Mouse (Mus musculus) hindbrain, embryonic 11.5 days (tissue): ENCODE measurements around the gene Gm14226. TPM values are rescaled to one million over a fixed set of nuclear protein-coding genes. Genes with fewer than 3 reads are reported as not detected.
"Not testable (repeated sequence)": the region's sequence is repeated elsewhere in the genome, so short reads cannot be mapped to it uniquely, and the experiment has no call there.

Experiments
- ATAC-seq: fragments of 200-750 bp; cut with Nextera tagmentation; 2 replicates; pipeline ENCODE4 v1.8.0; 2017; ENCODE audit warnings: mild to moderate bottlenecking, moderate TSS enrichment, moderate library complexity; ENCODE audit not compliant: low FRiP score
- DNase-seq: peaks from one replicate; pipeline ENCODE4 v3.0.0-alpha.2; 2015; ENCODE audit warnings: low spot score
- H3K27ac ChIP-seq: fragments of 300-500 bp; sonication (generic); 2 replicates; pipeline ENCODE4 v1.5.1; 2014; ENCODE audit warnings: mild to moderate bottlenecking, low read depth, low read length
- H3K27me3 ChIP-seq: fragments of 300-500 bp; sonication (generic); 2 replicates; pipeline ENCODE4 v1.6.1; 2014; ENCODE audit warnings: mild to moderate bottlenecking, low read length, moderate library complexity, mixed read lengths; ENCODE audit not compliant: control insufficient read depth, insufficient read depth
- H3K36me3 ChIP-seq: fragments of 300-500 bp; sonication (generic); 2 replicates; pipeline ENCODE4 v1.6.1; 2014; ENCODE audit warnings: mild to moderate bottlenecking, low read length, moderate library complexity, mixed read lengths; ENCODE audit not compliant: control insufficient read depth, insufficient read depth
- H3K4me1 ChIP-seq: fragments of 300-500 bp; sonication (generic); replicated peaks from 2 replicates; pipeline ENCODE4 v1.6.1; 2014; ENCODE audit warnings: low read length, mixed read lengths; ENCODE audit not compliant: control insufficient read depth, insufficient read depth
- H3K4me2 ChIP-seq: fragments of 300-500 bp; sonication (generic); replicated peaks from 2 replicates; pipeline ENCODE4 v1.6.1; 2014; ENCODE audit warnings: mild to moderate bottlenecking, low read depth, low read length
- H3K4me3 ChIP-seq: fragments of 300-500 bp; sonication (generic); 2 replicates; pipeline ENCODE4 v1.5.1; 2014; ENCODE audit warnings: low read depth, low read length
- H3K9ac ChIP-seq: fragments of 300-500 bp; sonication (generic); 2 replicates; pipeline ENCODE4 v1.6.1; 2014; ENCODE audit warnings: low read depth, low read length
- H3K9me3 ChIP-seq: fragments of 300-500 bp; sonication (generic); 2 replicates; pipeline ENCODE4 v1.6.1; 2016; ENCODE audit warnings: low read length; ENCODE audit not compliant: control insufficient read depth
- WGBS: fragments of 180-500 bp; shearing (Covaris S2); extraction: QIAGEN DNeasy Blood & Tissue Kit; methylation state at CpG from one replicate; pipeline ENCODE4 v1.1.7; 2014; 5-methylcytosine and 5-hydroxymethylcytosine counted together
- polyA plus RNA-seq: library from polyadenylated mRNA; unstranded; fragments of >200 nt; fragmentation: Nextera tagmentation; extraction: Ambion mirVana; gene quantifications from 2 replicates; pipeline ENCODE4 v1.2.1, GENCODE M21; 2014

Gm14226 gene
- polyA plus RNA-seq, 1 experiment from 2014 or later = 0.62 TPM

DNA sequence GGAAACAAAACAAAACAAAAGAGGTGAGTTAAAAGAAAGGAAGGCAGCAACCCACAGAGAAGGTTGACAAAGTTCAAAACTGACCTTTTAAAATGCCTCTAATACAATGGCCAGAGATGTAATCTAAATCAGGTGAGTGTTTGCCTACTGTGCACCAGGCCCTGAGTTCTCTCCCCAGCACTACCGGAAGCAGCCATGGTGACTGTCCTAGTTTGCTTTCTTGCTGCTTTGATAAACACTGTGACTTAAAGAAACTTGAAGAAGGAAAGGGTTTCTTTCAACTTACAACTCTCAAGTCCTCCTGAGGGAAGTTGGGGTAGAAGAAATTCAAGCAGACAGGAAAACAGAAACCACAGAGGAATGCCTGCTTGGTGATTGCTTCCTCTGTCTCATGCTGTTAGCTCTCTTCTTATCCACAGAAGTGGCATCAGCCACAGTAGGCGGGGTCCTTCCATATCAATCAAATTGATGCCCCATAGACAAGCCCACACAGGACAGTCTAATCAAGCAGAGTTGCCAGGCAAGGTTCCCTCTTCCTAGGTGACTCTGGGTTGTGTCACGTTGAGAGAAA is 6.9 kb upstream of the Gm14226 start:
- no peak overlapping the region for H3K27ac ChIP-seq
- H3K4me1 ChIP-seq = no peaks in the 10 kb centered on the region
- no peaks in the 10 kb centered on the region for H3K27me3 ChIP-seq
- H3K4me3 ChIP-seq = no peak overlapping the region
- H3K4me2 ChIP-seq = no peak overlapping the region
- no peak for DNase-seq
- H3K9me3 ChIP-seq = no peaks in the 10 kb centered on the region
- 51% methylated on average over 3 of the region's 3 CpGs for WGBS
- H3K36me3 ChIP-seq = no peaks in the 10 kb centered on the region
- ATAC-seq = no peak
- H3K9ac ChIP-seq = no peak overlapping the region

GRCm38 (mm10) chr2:155012991-155013390 is 5.1 kb upstream of the Gm14226 start:
- H3K9me3 ChIP-seq = no peaks in the 10 kb centered on the region
- no peak overlapping the region for H3K4me2 ChIP-seq
- H3K27ac ChIP-seq = no peak overlapping the region
- no peak overlapping the region for H3K9ac ChIP-seq
- H3K4me3 ChIP-seq = no peak overlapping the region
- H3K36me3 ChIP-seq = no peaks in the 10 kb centered on the region
- H3K27me3 ChIP-seq = no peaks in the 10 kb centered on the region
- ATAC-seq = no peak
- no peaks in the 10 kb centered on the region for H3K4me1 ChIP-seq
- no peak for DNase-seq
- WGBS = 84% methylated on average over 6 of the region's 6 CpGs

GRCm38 (mm10) chr2:155016751-155017150 is 1.3 kb upstream of the Gm14226 start:
- not testable (repeated sequence) for H3K9me3 ChIP-seq, ATAC-seq, H3K36me3 ChIP-seq, H3K9ac ChIP-seq, H3K4me2 ChIP-seq, H3K27ac ChIP-seq, H3K27me3 ChIP-seq, H3K4me1 ChIP-seq, DNase-seq, H3K4me3 ChIP-seq
- 12% methylated on average over 5 of the region's 9 CpGs for WGBS

DNA sequence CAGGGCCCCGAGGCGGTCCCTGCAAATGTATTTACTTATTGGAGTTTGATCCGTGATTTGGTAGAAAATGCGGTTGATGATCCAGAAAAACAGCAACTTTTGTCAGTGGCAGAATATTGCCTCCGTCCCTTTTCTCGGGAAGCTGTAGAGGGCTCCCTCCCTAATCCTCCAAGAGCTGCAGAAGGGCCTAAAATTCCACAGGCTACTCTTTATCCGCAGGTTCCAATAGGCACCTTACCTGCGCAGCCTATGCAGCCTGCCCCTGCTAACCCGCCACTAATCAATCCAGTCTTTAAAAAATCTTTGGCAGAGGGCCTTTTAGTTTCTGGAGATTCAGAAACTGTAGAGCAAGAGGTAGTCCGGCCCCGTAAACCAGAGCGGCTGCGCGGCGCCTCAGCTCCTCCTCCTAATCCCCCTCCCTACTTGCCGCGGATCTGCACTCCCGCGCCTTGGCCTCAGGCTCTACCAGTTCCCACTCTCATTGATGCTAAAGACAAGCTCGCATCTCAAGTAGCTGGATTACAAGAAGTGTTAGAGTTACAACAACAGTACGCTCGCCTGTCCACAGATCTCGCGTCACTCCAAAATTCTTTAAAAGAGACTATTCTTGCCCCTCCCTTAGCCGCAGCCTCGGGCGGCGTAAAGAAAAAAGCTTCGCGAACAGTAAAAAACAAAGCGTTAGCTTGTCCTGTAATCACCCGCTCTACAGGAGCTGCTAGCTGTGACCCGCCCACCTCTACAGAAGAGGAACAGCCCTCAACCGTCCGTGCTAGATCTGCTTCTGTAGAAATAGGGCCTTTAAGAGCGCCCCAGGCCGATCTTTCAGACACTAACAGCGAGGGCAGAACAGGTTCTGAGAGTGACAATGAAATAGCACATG is 936 bp downstream of the Gm14226 start:
- Histone ChIP-seq H3K36me3 (no peaks in the 10 kb centered on the region), H3K4me2 (peak overlapping the region; percentile 78), H3K27ac (peak overlapping the region; percentile 64), H3K9me3 (no peaks in the 10 kb centered on the region), H3K4me1 (no peaks in the 10 kb centered on the region), H3K4me3 (peak overlapping the region; percentile 41), H3K9ac (peak overlapping the region; percentile 69), H3K27me3 (no peaks in the 10 kb centered on the region)
- DNase-seq (peak; percentile 81), ATAC-seq (peak; percentile 94)
- under 1% methylated on average over 38 of the region's 38 CpGs for WGBS

DNA sequence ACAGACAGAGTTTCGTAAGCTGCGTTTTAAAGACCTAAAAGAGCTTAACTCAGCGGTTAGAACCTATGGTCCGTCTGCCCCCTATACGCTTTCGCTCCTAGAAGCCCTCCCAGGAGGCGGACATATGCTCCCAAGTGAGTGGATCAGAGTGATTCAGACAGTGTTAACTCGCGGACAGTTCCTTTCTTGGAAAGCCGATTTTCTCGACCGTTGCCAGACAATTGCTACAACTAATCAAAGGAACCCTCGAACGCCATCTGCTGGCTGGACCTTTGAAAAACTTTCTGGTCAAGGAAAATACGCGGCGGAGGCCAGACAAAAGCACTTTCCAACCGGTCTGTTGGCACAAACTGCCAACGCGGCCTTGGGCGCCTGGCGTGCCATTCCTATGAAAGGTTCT is 1.6 kb downstream of the Gm14226 start:
- peak overlapping the region; percentile 69 for H3K9ac ChIP-seq
- peak overlapping the region; percentile 64 for H3K27ac ChIP-seq
- under 1% methylated on average over 22 of the region's 22 CpGs for WGBS
- no peaks in the 10 kb centered on the region for H3K4me1 ChIP-seq
- H3K27me3 ChIP-seq = no peaks in the 10 kb centered on the region
- ATAC-seq (peak; percentile 88), DNase-seq (peak; percentile 98)
- no peaks in the 10 kb centered on the region for H3K36me3 ChIP-seq
- peak overlapping the region; percentile 78 for H3K4me2 ChIP-seq
- H3K4me3 ChIP-seq = peak overlapping the region; percentile 41
- no peaks in the 10 kb centered on the region for H3K9me3 ChIP-seq

GRCm38 (mm10) chr2:155020247-155020826 is 2.3 kb downstream of the Gm14226 start:
- not testable (repeated sequence) for DNase-seq, H3K9me3 ChIP-seq, H3K4me1 ChIP-seq, H3K27me3 ChIP-seq, H3K36me3 ChIP-seq, ATAC-seq, H3K27ac ChIP-seq, H3K4me3 ChIP-seq
- H3K9ac ChIP-seq = 0 out of 2 replicates have a peak overlapping the region, but pooled peaks have one; percentile 23
- WGBS = 19% methylated on average over 20 of the region's 20 CpGs
- peak overlapping the region; percentile 78; the same call in 1 of the 2 replicates for H3K4me2 ChIP-seq

- Histone ChIP-seq H3K27ac (no peak overlapping the region), H3K4me2 (no peak overlapping the region), H3K27me3 (no peaks in the 10 kb centered on the region), H3K4me1 (no peaks in the 10 kb centered on the region), H3K9me3 (no peaks in the 10 kb centered on the region), H3K36me3 (no peaks in the 10 kb centered on the region), H3K4me3 (no peak overlapping the region), H3K9ac (no peak overlapping the region)
- 71% methylated on average over 7 of the region's 7 CpGs for WGBS
- ATAC-seq = no peak
- no peak for DNase-seq
These were observed 12.8 kb downstream of the Gm14226 start for GRCm38 (mm10) chr2:155030831-155031230.

- ATAC-seq (no peak), DNase-seq (no peak)
- Histone ChIP-seq H3K4me1 (no peaks in the 10 kb centered on the region), H3K9ac (no peak overlapping the region), H3K27ac (no peak overlapping the region), H3K4me2 (no peak overlapping the region), H3K27me3 (no peaks in the 10 kb centered on the region), H3K4me3 (no peak overlapping the region), H3K36me3 (no peaks in the 10 kb centered on the region), H3K9me3 (no peaks in the 10 kb centered on the region)
- 50% methylated on average over 19 of the region's 19 CpGs for WGBS
These were observed 15.1 kb downstream of the Gm14226 start for GRCm38 (mm10) chr2:155032938-155033710.
